Mouse (Mus musculus) CH12.LX (cell line): Measurements from ENCODE around the gene Nsun5. TPM values are rescaled to one million over a fixed set of nuclear protein-coding genes. Genes with fewer than 3 reads are reported as not detected.

ENCODE experiments used
- DNase-seq: peaks from one replicate; pipeline ENCODE4 v3.0.0-alpha.2; 2013; ENCODE audit errors: extremely low read depth
- H3K27ac ChIP-seq: 2 replicates; pipeline ENCODE4 v1.5.1; 2012; ENCODE audit warnings: low read depth, mild to moderate bottlenecking, control low read depth, moderate library complexity; ENCODE audit not compliant: insufficient read depth
- H3K27me3 ChIP-seq: replicated peaks from 2 replicates; pipeline ENCODE3; 2012; ENCODE audit warnings: inconsistent platforms
- H3K36me3 ChIP-seq, 2 experiments: replicated peaks in 1 of 2; 2 replicates each; pipeline versions ENCODE3 to v1.6.1; 2012; ENCODE audit warnings: inconsistent platforms in 1 of 2, low read length in 1 of 2, mild to moderate bottlenecking in 1 of 2, mixed read lengths in 1 of 2, moderate library complexity in 1 of 2; ENCODE audit not compliant: control insufficient read depth in 1 of 2, insufficient read depth in 1 of 2
- H3K4me1 ChIP-seq, 2 experiments: 2 replicates each; pipeline ENCODE4 v1.6.1; 2012; ENCODE audit warnings: inconsistent platforms in 1 of 2, moderate library complexity in 1 of 2; ENCODE audit not compliant: insufficient read depth in 2 of 2, control insufficient read depth in 1 of 2
- H3K4me2 ChIP-seq: 2 replicates; pipeline ENCODE4 v1.6.1; 2012; ENCODE audit warnings: low read depth, mild to moderate bottlenecking, control low read depth; ENCODE audit not compliant: poor library complexity, insufficient read depth, severe bottlenecking
- H3K4me3 ChIP-seq, 3 experiments: fragments of 150-350 bp in 1 of 3; sonication (generic) in 1 of 3; replicated peaks in 1 of 3; 2 replicates each; pipeline versions ENCODE3 to v1.5.1; 2011 to 2012; ENCODE audit warnings: low read depth in 2 of 3, low read length in 2 of 3, mild to moderate bottlenecking in 2 of 3, moderate library complexity in 2 of 3, control low read depth in 1 of 3, improper control_type of control experiment in 1 of 3, inconsistent platforms in 1 of 3, mixed read lengths in 1 of 3; ENCODE audit not compliant: poor library complexity in 1 of 3
- H3K79me2 ChIP-seq: replicated peaks from 2 replicates; pipeline ENCODE4 v1.6.1; 2012; ENCODE audit warnings: mild to moderate bottlenecking, moderate library complexity; ENCODE audit not compliant: control insufficient read depth, poor library complexity, insufficient read depth, severe bottlenecking; ENCODE audit errors: extremely low read depth
- H3K9ac ChIP-seq: 2 replicates; pipeline ENCODE4 v1.6.1; 2012; ENCODE audit warnings: low read depth, mild to moderate bottlenecking, control low read depth, moderate library complexity; ENCODE audit not compliant: insufficient read depth
- H3K9me3 ChIP-seq: replicated peaks from 2 replicates; pipeline ENCODE3; 2012; ENCODE audit warnings: low read length, inconsistent platforms, mixed read lengths
- CTCF ChIP-seq, 2 experiments: IDR thresholded peaks in 1 of 2; conservative IDR thresholded peaks in 1 of 2; 2 replicates each; pipeline ENCODE4 v1.5.1; 2011 to 2012; ENCODE audit warnings: low read depth in 2 of 2, low read length in 2 of 2, improper control_type of control experiment in 1 of 2, inconsistent platforms in 1 of 2, mild to moderate bottlenecking in 1 of 2, moderate library complexity in 1 of 2
- E2F4 ChIP-seq: IDR thresholded peaks from 2 replicates; pipeline ENCODE4 v1.6.1; 2011; ENCODE audit warnings: low read depth, low read length, improper control_type of control experiment; ENCODE audit not compliant: insufficient replicate concordance
- ELF1 ChIP-seq: IDR thresholded peaks from 2 replicates; pipeline ENCODE4 v1.6.1; 2014; ENCODE audit warnings: low read depth, mild to moderate bottlenecking, inconsistent platforms, low read length, improper control_type of control experiment
- EP300 ChIP-seq: IDR thresholded peaks from 2 replicates; pipeline ENCODE4 v1.6.1; 2011; ENCODE audit warnings: low read length, improper control_type of control experiment
- ETS1 ChIP-seq: conservative IDR thresholded peaks from 2 replicates; pipeline ENCODE4 v1.6.1; 2012; ENCODE audit warnings: low read depth, mild to moderate bottlenecking, inconsistent platforms, low read length, improper control_type of control experiment, moderate library complexity
- HCFC1 ChIP-seq: IDR thresholded peaks from 2 replicates; pipeline ENCODE4 v1.6.1; 2012; ENCODE audit warnings: low read depth, mild to moderate bottlenecking, inconsistent platforms, low read length, improper control_type of control experiment
- JUN ChIP-seq: IDR thresholded peaks from 2 replicates; pipeline ENCODE4 v1.6.1; 2011; ENCODE audit warnings: low read depth, mild to moderate bottlenecking, low read length, improper control_type of control experiment, moderate library complexity; ENCODE audit not compliant: insufficient read depth
- KAT2A ChIP-seq: IDR thresholded peaks from 2 replicates; pipeline ENCODE4 v1.6.1; 2012; ENCODE audit warnings: low read length, improper control_type of control experiment, inconsistent platforms; ENCODE audit not compliant: insufficient replicate concordance
- MAX ChIP-seq: IDR thresholded peaks from 2 replicates; pipeline ENCODE4 v1.6.1; 2011; ENCODE audit warnings: low read length, improper control_type of control experiment
- MEF2A ChIP-seq: IDR thresholded peaks from 2 replicates; pipeline ENCODE4 v1.6.1; 2014; ENCODE audit warnings: low read depth, mild to moderate bottlenecking, inconsistent platforms, low read length, improper control_type of control experiment, borderline replicate concordance
- POLR2A ChIP-seq: IDR thresholded peaks from 2 replicates; pipeline ENCODE4 v1.6.1; 2011; ENCODE audit warnings: low read depth, mild to moderate bottlenecking, improper control_type of control experiment, low read length
- POLR2AphosphoS2 ChIP-seq: IDR thresholded peaks from 2 replicates; pipeline ENCODE4 v1.6.1; 2011; ENCODE audit warnings: low read depth, low read length, improper control_type of control experiment
- RAD21 ChIP-seq: IDR thresholded peaks from 2 replicates; pipeline ENCODE4 v1.6.1; 2011; ENCODE audit warnings: low read depth, mild to moderate bottlenecking, low read length, improper control_type of control experiment, moderate library complexity
- SIN3A ChIP-seq: IDR thresholded peaks from 2 replicates; pipeline ENCODE4 v1.6.1; 2012; ENCODE audit warnings: low read length, improper control_type of control experiment, inconsistent platforms
- SMC3 ChIP-seq: IDR thresholded peaks from 2 replicates; pipeline ENCODE4 v1.6.1; 2011; ENCODE audit warnings: low read depth, low read length, improper control_type of control experiment
- USF1 ChIP-seq: IDR thresholded peaks from 2 replicates; pipeline ENCODE4 v1.6.1; 2014; ENCODE audit warnings: low read depth, mild to moderate bottlenecking, inconsistent platforms, low read length, improper control_type of control experiment
- USF2 ChIP-seq: conservative IDR thresholded peaks from 2 replicates; pipeline ENCODE4 v1.6.1; 2011; ENCODE audit warnings: low read depth, low read length, improper control_type of control experiment
- ZKSCAN1 ChIP-seq: IDR thresholded peaks from 2 replicates; pipeline ENCODE4 v1.6.1; 2012; ENCODE audit warnings: low read depth, inconsistent platforms, low read length, improper control_type of control experiment, borderline replicate concordance
- ZMIZ1 ChIP-seq: IDR thresholded peaks from 2 replicates; pipeline ENCODE4 v1.6.1; 2012; ENCODE audit warnings: low read depth, mild to moderate bottlenecking, inconsistent platforms, low read length, improper control_type of control experiment
- dilution Hi-C: fragments of 300-500 bp; cut with MboI; formaldehyde crosslinking; loops from 2 replicates; pipeline ENCODE4 v1.14.3; 2020; ENCODE audit warnings: low sequenced_read_pairs; ENCODE audit not compliant: extremely low pct_unique_long_range_greater_than_20kb, extremely low pct_ligation_motif_present
- in situ Hi-C: fragments of 300-500 bp; cut with MboI; formaldehyde crosslinking; loops from 3 replicates; pipeline ENCODE4 v1.14.3; 2019; ENCODE audit warnings: low sequenced_read_pairs, low pct_ligation_motif_present, low pct_unique_long_range_greater_than_20kb, mixed read lengths
- polyA plus RNA-seq: library from polyadenylated mRNA; unstranded; fragments of >175 nt; gene quantifications from 2 replicates; pipeline ENCODE4 v1.2.1, GENCODE M21; 2012; ENCODE audit warnings: low read depth; ENCODE audit not compliant: insufficient read length
- total RNA-seq, 2 experiments: library from RNA; depleted of rRNA; stranded (reverse); fragments of 300-350 nt in 1 of 2; fragments of >200 nt in 1 of 2; gene quantifications; 2 replicates each; pipeline ENCODE4 v1.2.3; 2012 to 2014

Gene Nsun5
- total and polyA plus RNA-seq, 3 experiments, result 27.6 to 36.6 (median 30.9) TPM

- Histone ChIP-seq H3K4me1 (no peaks in the 10 kb centered on the region), H3K4me2 (no peak overlapping the region), H3K36me3 (no peaks in the 10 kb centered on the region), H3K9me3 (no peaks in the 10 kb centered on the region), H3K79me2 (no peaks in the 10 kb centered on the region), H3K27ac (no peak overlapping the region), H3K9ac (no peak overlapping the region), H3K27me3 (peaks cover 44% of the 10 kb centered on the region), H3K4me3 (no peak overlapping the region)
- no peak for DNase-seq
- in situ Hi-C loops (no loop called here), dilution Hi-C loops (no loop called here)
- TF ChIP-seq SIN3A (no peak), POLR2AphosphoS2 (no peak), ZKSCAN1 (no peak), EP300 (no peak), POLR2A (no peak), KAT2A (no peak), JUN (no peak), RAD21 (no peak), ZMIZ1 (no peak), USF1 (no peak), ETS1 (no peak), SMC3 (no peak), HCFC1 (no peak), MAX (no peak), USF2 (no peak), ELF1 (no peak), MEF2A (no peak)
These were observed 38.6 kb upstream of the Nsun5 start for GRCm38 (mm10) chr5:135331161-135331560.

GRCm38 (mm10) chr5:135337575-135337974 is 32.2 kb upstream of the Nsun5 start:
- H3K9me3 ChIP-seq, result no peaks in the 10 kb centered on the region
- DNase-seq, result no peak
- H3K27me3 ChIP-seq, result peaks cover 66% of the 10 kb centered on the region
- no peak overlapping the region for H3K27ac ChIP-seq
- no peak overlapping the region for H3K4me3 ChIP-seq
- H3K36me3 ChIP-seq, result no peaks in the 10 kb centered on the region
- H3K4me2 ChIP-seq, result no peak overlapping the region
- H3K4me1 ChIP-seq, result no peaks in the 10 kb centered on the region
- no peak for TF ChIP-seq E2F4
- 0 out of 4 replicates have a peak, but pooled peaks of 1 of the 2 experiments have one; percentile 18 for TF ChIP-seq CTCF (conservative IDR thresholded peaks at IDR 0.05 in 1 of 2, IDR thresholded peaks at IDR 0.05 in 1 of 2; ENCODE audit: low read depth in 2 of 2, low read length in 2 of 2)
- in situ Hi-C loops, result no loop called here
- no peak overlapping the region for H3K9ac ChIP-seq
- dilution Hi-C loops, result no loop called here
- no peaks in the 10 kb centered on the region for H3K79me2 ChIP-seq
